Mouse (Mus musculus): Measurements from ENCODE around the gene Cdx2.
A peak's percentile ranks its signal among the peaks of the same experiment; 100 is the strongest.

The Cdx2 gene

DNA sequence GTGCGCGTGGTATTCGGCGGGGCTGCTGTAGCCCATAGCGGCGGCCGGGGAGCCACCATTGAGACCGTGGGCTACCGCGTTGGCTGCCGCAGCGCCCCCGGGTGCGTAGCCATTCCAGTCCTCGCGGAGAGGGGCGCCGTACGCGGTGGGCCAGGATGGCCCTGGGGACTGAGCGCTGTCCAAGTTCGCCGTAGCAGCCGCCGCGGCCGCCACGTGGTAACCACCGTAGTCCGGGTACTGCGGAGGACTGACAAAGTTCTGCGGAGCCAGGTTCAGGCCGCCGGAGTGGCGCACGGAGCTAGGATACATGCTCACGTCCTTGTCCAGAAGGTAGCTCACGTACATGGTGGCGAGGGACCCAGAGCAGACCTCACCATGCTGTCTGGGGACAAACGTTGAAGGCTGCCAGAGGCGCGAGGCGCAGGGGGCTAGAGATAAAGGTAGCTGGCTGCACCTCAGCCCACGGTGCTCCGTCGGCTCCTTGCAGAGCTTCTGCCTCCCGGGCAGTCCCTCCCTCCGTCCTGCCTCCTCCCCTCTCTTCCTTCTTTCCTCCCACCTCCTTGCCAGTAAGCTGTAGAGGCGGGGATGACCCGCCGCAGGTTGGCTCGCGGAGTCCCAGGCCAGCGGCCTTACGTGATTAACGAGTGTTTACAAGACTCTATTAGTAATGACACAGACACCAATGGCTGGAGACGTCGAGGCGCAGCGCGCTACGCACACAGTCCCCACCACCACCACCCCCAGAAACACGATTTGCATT, at the start of gene Cdx2:
Gene Cdx2, minus strand, starts transcription at position 633 of the 760 bp plus-strand sequence.
- DNase-seq (ENCODE audit: low spot score): no peak

DNA sequence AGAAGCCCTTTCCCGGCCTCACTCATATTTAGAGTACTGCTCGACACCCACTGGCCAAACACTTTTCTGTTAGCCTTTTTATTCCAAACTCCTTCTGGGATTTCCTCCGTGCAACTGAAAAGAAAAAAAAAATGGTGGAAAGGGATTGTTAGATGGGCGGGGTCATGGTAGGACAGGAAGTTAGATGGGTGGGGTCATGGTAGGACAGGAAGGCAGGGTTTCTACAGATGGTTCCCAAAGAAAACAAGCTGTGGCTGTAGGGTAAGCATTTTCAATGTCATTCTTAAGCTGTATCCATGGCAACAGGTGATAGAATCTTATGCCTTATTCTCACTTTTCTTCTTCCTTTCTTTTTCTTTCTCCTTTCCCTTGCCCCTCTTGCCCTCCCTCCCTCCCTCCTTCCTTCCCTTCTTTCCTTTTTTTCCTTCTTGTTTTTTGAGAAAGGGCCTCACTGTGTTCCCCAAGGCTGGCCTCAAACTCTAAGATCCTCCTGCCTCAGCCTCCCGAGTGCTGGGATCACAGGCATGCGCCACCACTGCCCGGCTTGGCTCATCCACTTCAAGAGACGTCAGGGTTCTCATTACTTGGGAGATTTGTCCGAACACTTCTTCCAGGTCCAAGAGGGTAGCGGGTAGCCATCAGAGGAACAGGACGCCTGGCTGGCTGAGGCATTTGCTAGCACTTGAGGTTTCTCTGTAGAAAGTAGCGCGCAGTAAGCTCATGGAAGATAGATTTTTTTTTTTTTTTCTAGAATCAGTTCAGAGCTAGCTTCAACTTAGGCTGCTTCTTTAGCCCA, 49.4 kb upstream of the Cdx2 start:
- no peak for DNase-seq (ENCODE audit: low spot score)

DNA sequence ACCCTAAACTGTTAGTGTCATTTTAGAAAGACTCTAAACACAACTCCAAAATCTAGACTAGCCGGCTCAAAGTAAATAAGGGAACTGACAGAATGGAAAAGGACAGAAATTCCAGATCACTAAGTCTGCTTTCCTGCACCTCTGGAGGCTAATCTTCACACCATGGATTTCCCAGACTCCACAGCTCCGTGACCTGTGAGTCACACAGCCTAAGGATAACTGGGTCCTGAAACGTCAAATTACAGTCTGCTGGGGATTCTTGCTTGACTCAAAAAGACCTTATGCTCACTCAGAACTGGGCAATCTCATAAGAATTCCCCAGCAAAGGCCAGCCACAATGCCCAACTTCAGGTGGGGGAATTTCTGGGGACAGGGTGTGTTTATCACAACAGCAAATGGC, 48.7 kb upstream of the Cdx2 start:
- no peak for DNase-seq (ENCODE audit: low spot score)

DNA sequence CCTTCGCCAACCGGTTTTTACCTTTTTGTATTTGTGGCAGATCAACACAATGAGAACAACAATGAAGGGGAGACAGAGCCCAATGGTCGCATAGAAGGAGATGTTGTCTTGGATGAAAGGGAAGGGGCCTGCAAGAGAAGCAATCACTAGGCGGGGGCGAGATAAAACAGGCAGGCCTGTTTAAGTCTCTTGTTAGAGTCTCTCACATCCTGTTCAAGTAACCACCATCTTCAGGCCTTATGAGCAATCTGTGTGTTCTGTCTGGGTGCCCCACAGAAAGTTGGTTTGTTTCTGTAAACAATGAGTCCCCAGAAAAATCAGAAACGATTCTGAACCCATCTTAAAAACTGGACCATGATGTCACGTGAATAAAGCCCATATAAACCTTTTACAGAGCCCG, 47.9 kb upstream of the Cdx2 start:
- DNase-seq (ENCODE audit: low spot score): no peak

DNA sequence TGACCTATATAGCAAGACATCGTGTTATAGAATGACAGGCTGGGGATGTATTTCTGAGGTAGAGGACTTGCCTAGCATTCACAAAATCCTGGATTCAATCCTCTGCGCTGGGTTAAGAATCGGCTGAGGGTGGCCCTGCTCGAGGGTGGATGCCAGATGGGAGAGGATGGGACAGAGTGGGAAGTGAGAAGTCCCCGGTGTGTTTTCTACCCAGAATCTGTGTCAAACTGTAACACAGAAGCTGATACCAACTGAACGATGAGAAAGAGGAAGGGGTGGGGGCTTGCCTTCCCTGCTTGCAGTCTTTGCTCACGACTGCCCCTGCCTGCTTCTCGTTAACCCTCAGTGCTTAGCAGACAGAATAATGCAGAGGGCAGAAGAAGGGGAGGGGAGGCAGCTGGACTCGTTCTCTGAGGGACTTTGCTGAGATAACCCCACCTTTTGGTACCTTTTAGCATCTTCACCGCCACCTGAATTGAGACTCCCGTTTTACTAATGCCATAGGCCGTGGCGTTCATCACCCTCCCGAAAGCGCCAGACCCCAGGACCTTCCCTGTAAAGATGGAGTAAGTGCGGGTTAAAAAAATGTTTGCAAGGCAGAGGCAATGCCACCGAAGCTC, 47.2 kb upstream of the Cdx2 start:
- no peak for DNase-seq (ENCODE audit: low spot score)

DNA sequence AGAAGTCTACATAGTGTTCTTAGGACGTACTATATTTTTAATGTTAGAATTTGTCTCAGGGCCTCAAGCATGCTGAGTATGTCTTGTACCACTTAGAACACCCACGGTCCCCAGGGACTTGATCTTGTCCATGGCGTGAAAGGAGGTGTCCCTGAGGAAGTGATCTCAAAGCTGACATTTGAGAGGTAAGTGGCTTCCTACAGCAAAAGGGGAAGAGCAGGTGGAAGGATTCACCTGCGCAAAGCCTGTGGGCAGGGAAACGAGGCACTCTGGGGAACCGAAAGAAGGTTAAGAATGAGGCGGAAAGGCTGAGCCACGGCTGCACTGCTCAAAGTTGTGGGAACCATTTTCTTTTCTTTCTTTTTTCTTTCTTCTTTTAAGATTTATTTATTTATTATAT, 44.9 kb upstream of the Cdx2 start:
- DNase-seq (ENCODE audit: low spot score): no peak

DNA sequence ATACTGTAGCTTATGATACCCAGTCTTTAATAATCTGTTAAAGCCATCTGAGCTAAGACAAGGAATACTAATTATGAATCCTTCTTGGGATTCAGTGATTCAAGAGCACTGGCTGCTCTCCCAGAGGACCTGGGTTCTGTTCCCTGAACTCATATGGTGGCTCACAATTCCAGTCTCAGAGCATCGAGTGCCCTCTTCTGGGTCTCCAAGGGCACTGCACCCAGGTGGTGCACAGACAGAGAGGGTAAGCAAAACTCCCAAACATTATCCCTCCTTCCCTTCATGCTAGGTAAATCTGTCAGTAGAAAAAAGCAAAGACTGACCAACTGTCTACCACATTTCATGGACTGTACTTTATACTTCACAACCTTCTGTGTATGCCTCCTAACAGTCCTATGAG, 38.9 kb upstream of the Cdx2 start:
- DNase-seq (ENCODE audit: low spot score): no peak

DNA sequence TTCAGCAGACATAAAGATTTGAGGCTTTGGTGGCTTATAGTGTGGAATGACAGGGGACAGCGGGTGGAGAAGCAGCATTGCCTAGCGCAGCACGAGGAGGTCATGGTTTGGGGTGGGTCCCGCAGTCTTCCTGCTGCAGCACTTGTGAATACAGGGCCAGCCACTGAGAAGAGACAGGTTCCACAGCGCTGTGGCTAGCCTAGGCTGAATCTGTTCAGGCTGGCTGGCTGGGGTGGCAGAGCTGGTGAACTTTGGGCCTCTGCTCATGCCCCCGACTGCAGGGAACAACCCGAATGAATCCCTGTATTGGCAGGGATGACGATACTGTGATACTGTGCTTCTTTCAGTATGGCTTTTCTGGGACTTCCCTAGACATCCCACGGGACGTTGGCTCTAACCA, 36.8 kb upstream of the Cdx2 start:
- DNase-seq (ENCODE audit: low spot score): no peak

DNA sequence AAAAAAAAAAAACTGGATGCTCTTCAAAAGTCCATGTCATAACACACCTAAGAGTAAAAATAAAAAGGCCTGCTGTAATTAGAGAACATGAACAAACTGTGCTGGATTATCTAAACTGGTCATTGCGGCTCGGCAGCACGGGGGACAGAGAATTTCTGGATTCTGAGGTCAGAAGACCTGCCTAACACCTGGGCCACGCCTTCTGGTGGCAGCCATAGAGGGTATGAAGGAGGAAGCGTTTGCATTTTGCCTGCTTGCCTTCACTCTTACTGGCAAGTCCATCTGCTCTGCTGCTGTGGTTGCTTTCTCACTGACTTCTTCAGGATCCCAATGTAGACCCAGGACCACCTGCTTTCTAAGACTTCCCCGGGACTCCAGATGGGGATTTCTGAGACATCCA, 35.8 kb upstream of the Cdx2 start:
- no peak for DNase-seq (ENCODE audit: low spot score)

DNA sequence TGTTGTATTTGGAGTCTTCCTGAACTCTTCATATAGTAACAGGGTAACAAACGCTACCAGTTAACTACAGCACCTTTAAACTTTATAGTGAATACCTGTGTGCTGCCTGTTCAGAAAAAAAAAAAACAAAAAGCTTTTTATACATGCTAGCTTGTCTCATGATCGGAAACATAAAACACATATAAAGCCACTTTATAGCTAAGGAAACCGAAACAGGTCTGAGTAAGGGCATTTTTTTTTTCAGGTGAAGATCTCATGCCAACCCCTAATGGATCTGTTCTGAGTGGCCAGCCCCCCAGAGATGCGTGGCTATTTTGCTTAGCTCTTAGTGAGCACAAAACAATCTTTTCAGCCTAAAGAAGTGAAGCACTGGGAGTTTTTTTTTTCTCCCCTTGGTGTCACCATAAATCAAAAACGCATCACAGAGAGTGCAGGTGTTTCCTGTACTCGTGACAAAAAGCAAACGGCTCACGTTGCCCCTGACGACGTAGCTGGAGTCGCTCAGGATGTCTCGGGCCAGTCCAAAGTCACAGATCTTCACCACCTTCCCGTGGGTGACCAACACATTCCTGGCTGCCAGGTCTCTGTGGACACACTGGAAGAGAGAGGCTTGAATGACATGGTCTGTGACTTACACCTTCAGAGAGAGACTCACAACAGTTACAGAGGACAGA, 33.8 kb upstream of the Cdx2 start:
- DNase-seq (ENCODE audit: low spot score): no peak

DNA sequence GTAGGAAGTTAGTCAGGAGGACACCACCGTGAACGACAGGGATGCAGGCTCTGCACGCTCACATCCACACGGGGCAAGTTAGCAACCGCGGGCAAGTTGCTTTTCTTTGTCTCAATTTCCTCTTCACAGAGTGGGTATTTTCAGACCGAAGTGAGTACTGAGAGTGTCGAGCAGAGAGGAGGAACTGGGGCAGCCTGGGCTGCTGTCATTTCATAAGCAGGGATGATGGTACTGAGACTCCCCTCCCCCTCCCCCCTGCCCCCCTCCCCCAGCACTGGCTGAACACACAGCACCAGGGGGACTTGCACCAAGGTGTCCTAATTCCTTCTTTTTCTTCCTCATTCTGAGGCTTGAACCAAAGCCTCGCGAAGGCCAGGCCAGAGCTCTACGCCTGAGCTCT, 32.5 kb upstream of the Cdx2 start:
- no peak for DNase-seq (ENCODE audit: low spot score)

DNA sequence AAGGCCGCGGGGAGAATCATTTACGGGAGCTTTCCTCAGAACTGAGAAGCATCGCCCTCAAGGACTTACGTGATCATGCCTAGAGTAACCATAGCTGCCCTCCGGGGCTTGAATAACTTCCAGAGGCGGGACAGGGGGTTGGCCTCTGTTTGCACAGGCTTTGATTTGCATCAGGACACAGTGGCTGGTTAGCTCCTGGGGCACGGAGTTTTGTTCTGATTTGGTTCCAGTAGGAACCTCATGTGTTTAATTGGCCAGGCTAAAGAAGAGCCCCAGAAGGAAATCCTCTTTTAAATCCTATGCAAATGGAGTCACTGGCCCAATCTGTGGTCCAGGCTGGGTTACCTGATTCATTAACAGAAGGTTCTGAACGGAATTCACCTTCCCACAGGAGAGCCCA, 31.9 kb upstream of the Cdx2 start:
- DNase-seq (ENCODE audit: low spot score): no peak

DNA sequence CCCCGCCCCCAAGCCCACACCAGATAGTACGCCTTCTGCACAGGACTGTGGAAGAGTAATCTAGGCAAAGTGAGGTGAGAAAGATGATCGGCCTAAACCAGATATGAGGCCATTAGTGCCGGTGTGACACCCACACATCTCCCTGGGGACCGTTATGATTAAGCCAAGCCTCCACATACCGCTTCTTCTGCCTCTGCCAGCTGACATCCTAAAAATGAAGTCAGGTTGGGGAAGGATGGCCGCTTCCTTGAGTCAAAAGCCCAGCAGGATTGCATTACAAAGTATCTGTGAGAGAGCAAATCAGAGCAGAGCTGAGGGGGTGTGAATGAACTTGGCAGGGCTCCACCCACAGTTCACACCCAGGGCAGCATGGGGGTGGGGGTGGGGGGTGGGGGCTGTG, 25.6 kb upstream of the Cdx2 start:
- no peak for DNase-seq (ENCODE audit: low spot score)

DNA sequence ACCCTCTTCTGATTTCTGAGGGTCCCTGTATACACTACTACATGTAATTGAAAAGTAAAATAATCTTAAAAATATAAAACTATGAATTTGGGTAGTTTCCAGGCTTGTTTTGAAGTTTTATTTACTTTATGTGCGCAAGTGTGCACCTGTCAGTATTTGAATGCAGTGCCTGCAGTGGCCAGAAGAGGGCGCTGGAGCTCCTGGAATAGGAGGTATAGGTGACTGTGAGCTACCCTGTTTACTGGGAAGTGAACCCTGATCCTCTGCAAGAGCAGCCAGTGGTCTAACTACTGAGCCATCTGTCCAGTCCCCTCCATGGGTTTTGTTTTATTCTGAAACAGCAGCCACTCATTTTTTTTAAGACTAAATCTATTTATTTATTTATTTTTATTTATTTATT, 24.5 kb upstream of the Cdx2 start:
- DNase-seq (ENCODE audit: low spot score): peak; percentile 82

DNA sequence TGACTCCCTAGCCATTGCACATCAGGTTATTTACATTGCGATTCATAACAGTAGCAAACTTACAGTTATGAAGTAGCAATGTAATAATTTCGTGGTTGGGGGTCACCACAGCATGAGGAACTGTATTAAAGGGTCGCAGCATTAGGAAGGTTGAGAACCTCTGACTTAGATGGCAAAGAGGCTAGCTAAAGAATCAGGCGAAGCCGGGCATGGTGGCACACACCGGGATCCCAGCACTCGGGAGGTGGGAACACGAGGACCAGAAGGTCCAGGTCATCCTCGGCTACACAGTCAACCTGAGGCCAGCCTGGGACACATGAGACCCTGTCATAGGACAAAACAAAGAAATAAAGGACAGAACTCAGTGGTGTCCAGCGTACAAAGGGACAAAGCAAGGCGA, 22.9 kb upstream of the Cdx2 start:
- DNase-seq (ENCODE audit: low spot score): no peak

DNA sequence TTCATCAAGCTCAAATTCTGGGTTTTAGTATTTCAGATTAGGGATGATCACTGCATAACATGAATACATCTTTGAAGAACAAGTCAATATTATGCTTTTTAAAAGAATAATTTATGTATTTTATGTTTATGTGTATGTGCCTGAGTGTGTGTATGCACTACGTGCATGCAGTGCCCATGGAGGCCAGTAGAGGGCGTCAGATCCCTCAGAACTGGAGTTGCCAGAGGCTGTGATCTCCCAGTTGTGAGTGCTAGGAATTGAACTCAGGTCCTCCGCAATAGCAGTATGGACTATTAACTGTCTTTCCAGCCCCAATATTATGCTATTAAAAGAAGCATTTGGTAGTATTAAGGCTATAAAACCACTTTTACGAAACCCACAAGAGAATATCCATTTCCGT, 20.6 kb upstream of the Cdx2 start:
- DNase-seq (ENCODE audit: low spot score): no peak

DNA sequence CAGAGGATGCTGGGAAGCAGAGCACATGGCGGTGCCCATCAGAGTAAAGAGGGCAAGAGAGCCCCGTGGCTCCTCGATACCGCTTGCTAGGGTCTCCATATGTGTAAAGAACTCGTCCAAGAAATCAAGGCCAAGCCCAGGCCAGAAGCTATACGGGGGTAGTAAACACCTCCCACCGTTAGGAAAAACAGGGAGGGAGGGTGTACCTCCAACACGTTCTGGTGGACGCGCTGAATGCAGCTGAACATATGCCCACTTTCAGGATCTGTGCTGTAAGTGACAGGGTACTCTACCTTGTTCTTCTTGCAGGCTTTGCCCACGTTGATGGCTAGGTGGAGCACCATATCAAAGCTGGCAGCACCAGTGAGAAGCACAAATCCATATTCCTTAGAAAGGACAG, 18.9 kb upstream of the Cdx2 start:
- DNase-seq (ENCODE audit: low spot score): no peak

DNA sequence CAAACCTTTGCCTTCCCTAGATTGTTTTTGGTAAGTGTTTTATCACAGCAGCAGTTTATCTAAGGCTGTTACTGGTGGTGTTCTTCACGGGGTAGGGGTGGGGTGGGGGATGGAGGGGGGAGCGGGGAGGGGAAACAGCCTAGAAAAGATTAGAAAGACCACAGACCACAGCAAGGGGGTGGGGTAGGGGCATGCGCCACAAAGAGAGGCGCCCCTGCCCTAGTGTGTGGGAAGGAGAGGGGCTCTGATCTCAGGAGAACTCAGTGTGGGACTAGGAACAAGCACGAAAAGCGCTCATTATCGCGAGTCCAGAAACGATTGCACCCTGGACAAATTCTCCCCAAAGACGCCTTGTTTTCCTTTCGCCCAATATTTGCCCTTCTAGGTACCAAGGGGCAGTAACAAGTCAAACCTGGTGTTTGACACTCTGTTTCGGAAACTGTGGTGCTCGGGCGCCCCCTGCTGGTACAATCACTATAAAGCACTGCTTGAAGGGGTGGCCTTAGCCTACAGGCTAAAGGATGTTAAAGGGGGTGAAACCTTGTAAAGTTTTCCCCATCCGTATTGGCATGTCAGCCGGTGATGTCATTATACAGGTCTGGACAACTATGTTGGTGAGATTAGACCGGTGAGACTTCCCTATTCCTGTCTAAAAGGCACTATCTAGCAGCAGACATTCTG, 16.3 kb upstream of the Cdx2 start:
- peak; percentile 87 for DNase-seq (ENCODE audit: low spot score)

DNA sequence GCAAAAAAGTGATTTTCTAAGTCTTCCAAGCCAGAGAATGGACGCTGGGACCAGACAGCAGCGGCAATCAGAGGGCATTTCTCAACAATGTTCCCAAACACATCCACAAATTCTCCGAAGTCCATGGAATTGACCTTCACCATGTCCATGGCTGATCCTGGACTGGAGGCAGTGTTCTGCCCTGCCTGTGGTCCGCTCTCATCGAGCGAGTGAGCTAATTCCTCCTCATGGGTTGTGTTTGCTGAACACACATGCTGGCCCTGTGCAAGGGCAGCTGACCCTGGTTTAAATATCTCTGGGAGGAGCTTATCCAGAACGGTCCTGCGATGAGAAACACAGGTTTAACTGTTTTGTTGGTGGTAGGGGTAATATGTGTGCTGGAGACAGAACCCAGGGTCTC, 15.1 kb upstream of the Cdx2 start, which contains the start of gene Urad:
Gene Urad, minus strand, starts transcription at position 258 of the 400 bp plus-strand sequence.
- no peak for DNase-seq (ENCODE audit: low spot score)

DNA sequence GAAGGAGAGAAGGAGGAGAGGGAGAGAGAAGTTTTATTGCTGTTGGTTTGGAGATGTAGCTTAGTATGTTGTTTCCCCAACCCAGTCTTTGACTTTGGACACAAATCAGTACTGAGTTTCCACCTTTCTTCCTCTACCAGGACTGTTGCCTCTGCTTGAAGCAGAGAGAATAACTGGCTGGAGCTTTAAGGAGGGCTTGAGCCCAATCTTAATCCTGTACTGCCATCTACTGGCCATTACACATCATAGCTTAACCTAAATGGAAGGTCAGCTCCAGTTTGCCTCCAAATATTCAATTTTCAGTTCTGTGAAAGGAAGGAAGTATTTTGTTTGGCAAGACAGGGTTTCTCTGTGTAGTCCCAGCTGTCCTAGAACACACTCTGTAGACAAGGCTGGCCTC, 12.6 kb upstream of the Cdx2 start:
- DNase-seq (ENCODE audit: low spot score): no peak

DNA sequence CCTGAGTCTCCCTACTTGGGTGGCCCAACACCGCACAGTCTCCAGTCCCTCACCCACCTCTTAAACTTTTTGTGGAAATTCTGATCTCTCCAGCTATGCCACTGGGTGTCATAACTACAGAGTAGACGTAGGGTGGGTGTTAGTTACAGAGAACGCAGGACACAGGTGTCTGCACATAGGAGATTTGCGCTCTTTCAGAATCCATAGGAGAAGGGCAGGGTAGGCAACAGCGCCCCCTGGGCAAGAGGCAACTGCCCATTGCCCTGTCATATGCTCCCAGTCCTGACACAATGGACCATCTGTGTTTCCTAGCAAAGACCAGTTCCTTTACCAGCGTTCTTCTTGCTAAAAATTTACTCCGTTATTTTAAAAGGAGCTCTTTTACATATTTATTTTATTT, 10.9 kb upstream of the Cdx2 start:
- DNase-seq (ENCODE audit: low spot score): no peak

DNA sequence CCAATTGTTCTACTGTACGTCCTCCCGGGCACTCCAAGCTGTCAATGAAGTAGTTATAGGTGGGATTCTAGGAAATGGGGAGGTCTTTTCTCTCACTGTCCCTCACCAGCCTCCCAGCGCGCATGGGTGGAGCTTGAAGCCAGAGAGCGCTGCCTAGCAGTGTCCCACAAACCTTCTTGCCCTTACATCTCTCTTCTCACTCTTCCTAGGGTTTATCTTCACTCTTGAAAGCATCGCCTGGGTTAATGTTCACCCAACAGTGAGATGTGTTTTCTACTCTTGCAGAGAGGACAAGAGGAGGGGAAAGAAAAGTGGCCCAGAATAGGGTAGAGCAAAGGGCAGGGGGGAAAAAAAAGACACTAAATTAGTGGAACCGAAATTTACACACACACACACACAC, 10.3 kb upstream of the Cdx2 start:
- DNase-seq (ENCODE audit: low spot score): no peak
